Mouse (Mus musculus): Measurements from ENCODE around the gene 1810009A15Rik.

The 1810009A15Rik gene

GRCm38 (mm10) chr19:8920073-8920736, 31.6 kb downstream of the 1810009A15Rik start, which contains the start of gene B3gat3:
TSS of gene B3gat3 (plus strand) at chr19:8920374.
- peak; percentile 63 for DNase-seq (ENCODE audit: low read depth, low spot score)

GRCm38 (mm10) chr19:8920836-8921291, 32.2 kb downstream of the 1810009A15Rik start:
- no peak for DNase-seq (ENCODE audit: low read depth, low spot score)

GRCm38 (mm10) chr19:8921741-8922140, 33.1 kb downstream of the 1810009A15Rik start:
- DNase-seq (ENCODE audit: low read depth, low spot score) = no peak

- no peak for DNase-seq (ENCODE audit: low read depth, low spot score)
Observed at GRCm38 (mm10) chr19:8926766-8927165, 38.1 kb downstream of the 1810009A15Rik start.

GRCm38 (mm10) chr19:8927891-8928525, 39.4 kb downstream of the 1810009A15Rik start:
- DNase-seq (ENCODE audit: low read depth, low spot score) = no peak

GRCm38 (mm10) chr19:8928689-8929223, 40.1 kb downstream of the 1810009A15Rik start:
- no peak for DNase-seq (ENCODE audit: low read depth, low spot score)

- DNase-seq (ENCODE audit: low read depth, low spot score) = no peak
Observed at GRCm38 (mm10) chr19:8929224-8930088, 40.8 kb downstream of the 1810009A15Rik start, which contains the start of the genes Rom1 and Eml3. TSS of gene Rom1 (minus strand) at chr19:8929356. TSS of gene Eml3 (plus strand) at chr19:8929552.

- DNase-seq (ENCODE audit: low read depth, low spot score) = no peak
Observed at GRCm38 (mm10) chr19:8930117-8930516, 41.5 kb downstream of the 1810009A15Rik start.

- DNase-seq (ENCODE audit: low read depth, low spot score) = no peak
Observed at GRCm38 (mm10) chr19:8930771-8931170, 42.1 kb downstream of the 1810009A15Rik start.

GRCm38 (mm10) chr19:8936736-8937135, 48.1 kb downstream of the 1810009A15Rik start:
- no peak for DNase-seq (ENCODE audit: low read depth, low spot score)

Measured in brain, embryonic 18.5 days (tissue).